Comparison of ENCODE assay signal across 7 mouse cellular contexts in the genomic region with DNA sequence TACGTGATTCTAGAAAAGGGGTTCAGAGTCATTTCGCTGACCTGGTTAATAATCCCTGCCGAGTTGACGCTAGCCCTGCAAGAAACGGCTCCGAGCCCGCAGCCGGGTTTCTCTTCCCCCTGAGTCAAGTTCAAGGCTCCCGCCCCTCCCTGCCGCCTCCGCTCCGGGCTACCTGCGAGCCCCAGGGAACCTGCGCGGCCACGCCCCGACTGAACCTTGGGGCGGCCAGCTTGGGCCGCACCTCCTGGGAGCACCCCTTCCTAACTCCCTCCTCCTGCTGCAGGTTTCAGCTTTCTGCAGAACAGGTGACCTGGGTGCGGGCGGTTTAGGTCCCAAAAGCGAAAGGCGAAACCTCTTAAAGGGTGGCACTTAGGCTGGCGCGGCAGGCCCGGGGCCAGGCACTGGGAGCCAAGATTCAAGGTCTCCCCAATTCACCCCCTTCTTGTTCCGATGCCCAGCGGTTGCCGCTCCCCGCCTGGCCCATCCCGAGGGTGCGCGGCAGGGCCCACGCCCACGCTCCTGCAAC. TPM values are rescaled to one million over a fixed set of nuclear protein-coding genes. Genes with fewer than 3 reads are reported as not detected.
DNase-seq lines count a peak whose midpoint lies in the region; ATAC-seq and TF ChIP-seq lines count a peak whose summit lies in the region.

No protein-coding gene starts in this region.

- H3K9ac ChIP-seq in intestine, embryonic 14.5 days (ENCODE audit: low read length) = peak overlapping the region; percentile 65; the same call in 1 of the 2 replicates
- H3K9ac ChIP-seq in liver, embryonic 15.5 days = peak overlapping the region; percentile 74

- no peak for TF ChIP-seq CTCF in embryonic fibroblast, embryonic 13.5 days (IDR thresholded peaks at IDR 0.05; ENCODE audit: borderline replicate concordance, insufficient read depth, low read length)

- H3K9me3 ChIP-seq in intestine, embryonic 14.5 days (ENCODE audit: control insufficient read depth, low read length) = no peaks in the 10 kb centered on the region
- H3K9me3 ChIP-seq in liver, embryonic 15.5 days (replicated peaks) = no peaks in the 10 kb centered on the region

- no peak for TF ChIP-seq POLR2A in embryonic fibroblast, embryonic 13.5 days (IDR thresholded peaks at IDR 0.05; ENCODE audit: low read depth, low read length)

- H3K4me1 ChIP-seq in embryonic fibroblast, embryonic 13.5 days (ENCODE audit: control insufficient read depth, insufficient read depth, low read length) = no peaks in the 10 kb centered on the region
- peaks cover 6% of the 10 kb centered on the region; the same call in 1 of the 2 replicates for H3K4me1 ChIP-seq in intestine, embryonic 14.5 days (replicated peaks; ENCODE audit: control insufficient read depth, insufficient read depth, low read length)
- H3K4me1 ChIP-seq in liver, embryonic 15.5 days (replicated peaks) = peaks cover 57% of the 10 kb centered on the region

- H3K27me3 ChIP-seq in intestine, embryonic 14.5 days (replicated peaks; ENCODE audit: control insufficient read depth, insufficient read depth, low read length) = peaks cover 45% of the 10 kb centered on the region
- H3K27me3 ChIP-seq in liver, embryonic 15.5 days = peaks cover 40% of the 10 kb centered on the region

- peak overlapping the region; percentile 60 for H3K4me3 ChIP-seq in embryonic fibroblast, embryonic 13.5 days (ENCODE audit: insufficient read depth, low read length)
- H3K4me3 ChIP-seq in intestine, embryonic 14.5 days (ENCODE audit: low read depth, low read length) = peak overlapping the region; percentile 63
- peak overlapping the region; percentile 75 for H3K4me3 ChIP-seq in liver, embryonic 15.5 days (replicated peaks)

- no peaks in the 10 kb centered on the region; the same call in 1 of the 2 replicates for H3K36me3 ChIP-seq in intestine, embryonic 14.5 days (ENCODE audit: control insufficient read depth, insufficient read depth, low read length)
- 0 out of 2 replicates have a peak, but pooled peaks cover 3% of the 10 kb centered on the region for H3K36me3 ChIP-seq in liver, embryonic 15.5 days (replicated peaks)

- peak overlapping the region; percentile 97 for H3K4me2 ChIP-seq in intestine, embryonic 14.5 days (ENCODE audit: low read length)
- peak overlapping the region; percentile 100 for H3K4me2 ChIP-seq in liver, embryonic 15.5 days

- peak; percentile 61 for ATAC-seq in intestine, embryonic 14.5 days (replicated peaks; ENCODE audit: low FRiP score, low TSS enrichment, low read depth)
- ATAC-seq in liver, embryonic 15.5 days (ENCODE audit: insufficient read depth) = peak; percentile 30

- no peak overlapping the region for H3K27ac ChIP-seq in embryonic fibroblast, embryonic 13.5 days (ENCODE audit: insufficient read depth, low read length)
- H3K27ac ChIP-seq in intestine, embryonic 14.5 days (ENCODE audit: low read depth) = 0 out of 2 replicates have a peak overlapping the region, but pooled peaks have one; percentile 11
- H3K27ac ChIP-seq in liver, embryonic 15.5 days (replicated peaks) = peak overlapping the region; percentile 25

- WGBS in intestine, embryonic 14.5 days = under 1% methylated on average over 35 of the region's 35 CpGs
- whole genome bisulfite sequencing in liver, embryonic 15.5 days (ENCODE audit: insufficient replicate concordance) = 0% methylated on average over 35 of the region's 35 CpGs

- DNase-seq in ES-CJ7 (ENCODE audit: low read depth, low spot score) = peak; percentile 42
- peak; percentile 30 for DNase-seq in adrenal gland, postnatal 10 days
- peak; percentile 78 for DNase-seq in intestine, embryonic 14.5 days (ENCODE audit: low spot score)
- DNase-seq in neural tube, embryonic 10.5 days (ENCODE audit: extremely low spot score, low spot score) = peak; percentile 48
- DNase-seq in thymus, postnatal 10 days (ENCODE audit: low spot score in 2 of 2) = peak; percentile 74 to 76

RNA-seq across cellular contexts. Expression of a gene that starts 1.8 kb away (rescaled TPM):
- 1 to 10 TPM; 2.3 to 2.4 TPM for total RNA-seq in adrenal gland, postnatal 10 days (2021)
- 0.44 TPM in 1 of 2 replicates, not detected in the other for polyA plus RNA-seq in embryonic fibroblast, embryonic 13.5 days (2011; ENCODE audit: insufficient read length, low read depth, missing spikeins)
- polyA plus RNA-seq in intestine, embryonic 14.5 days (2014; fragmentation: Nextera tagmentation; extraction: Ambion mirVana) = 6.5 and 6.6 TPM in 2 replicates
- 9.1 and 9.7 TPM in 2 replicates for polyA plus RNA-seq in liver, embryonic 15.5 days (2015; fragmentation: Nextera tagmentation; extraction: Ambion mirVana)
